Mouse (Mus musculus): ENCODE results near the gene Bysl. TPM values are rescaled to one million over a fixed set of nuclear protein-coding genes. Genes with fewer than 3 reads are reported as not detected.

The Bysl gene
- polyA plus RNA-seq, 1 experiment = 9.5 TPM

GRCm38 (mm10) chr17:47593854-47594182, 17.5 kb downstream of the Bysl start:
- TF ChIP-seq POLR2A (IDR thresholded peaks at IDR 0.05; ENCODE audit: borderline replicate concordance, control insufficient read depth, low read depth, low read length) = no peak
- no peak for TF ChIP-seq CTCF (IDR thresholded peaks at IDR 0.05; ENCODE audit: control insufficient read depth, insufficient read depth, low read length)
- under 1% methylated on average over 13 of the region's 13 CpGs for WGBS
- Histone ChIP-seq H3K27ac (ENCODE audit: control insufficient read depth, insufficient read depth, low read depth, low read length, poor library complexity) (peak overlapping the region; percentile 96), H3K4me3 (replicated peaks; ENCODE audit: control insufficient read depth, low read depth, low read length) (peak overlapping the region; percentile 99), H3K4me1 (ENCODE audit: control insufficient read depth, insufficient read depth, low read length) (peaks cover 8% of the 10 kb centered on the region)

- peaks cover 7% of the 10 kb centered on the region for H3K4me1 ChIP-seq (ENCODE audit: control insufficient read depth, insufficient read depth, low read length)
- peak; percentile 80; the same call in 1 of the 2 replicates for TF ChIP-seq POLR2A (IDR thresholded peaks at IDR 0.05; ENCODE audit: borderline replicate concordance, control insufficient read depth, low read depth, low read length)
- TF ChIP-seq CTCF (IDR thresholded peaks at IDR 0.05; ENCODE audit: control insufficient read depth, insufficient read depth, low read length) = no peak
- peak overlapping the region; percentile 96 for H3K27ac ChIP-seq (ENCODE audit: control insufficient read depth, insufficient read depth, low read depth, low read length, poor library complexity)
- peak overlapping the region; percentile 99 for H3K4me3 ChIP-seq (replicated peaks; ENCODE audit: control insufficient read depth, low read depth, low read length)
- WGBS = under 1% methylated on average over 63 of the region's 63 CpGs
Observed at GRCm38 (mm10) chr17:47593215-47593853, 18.0 kb downstream of the Bysl start.

GRCm38 (mm10) chr17:47591073-47591472, 20.2 kb downstream of the Bysl start:
- peaks cover 4% of the 10 kb centered on the region for H3K4me1 ChIP-seq (ENCODE audit: control insufficient read depth, insufficient read depth, low read length)
- no peak overlapping the region for H3K4me3 ChIP-seq (replicated peaks; ENCODE audit: control insufficient read depth, low read depth, low read length)
- no peak overlapping the region for H3K27ac ChIP-seq (ENCODE audit: control insufficient read depth, insufficient read depth, low read depth, low read length, poor library complexity)
- TF ChIP-seq CTCF (IDR thresholded peaks at IDR 0.05; ENCODE audit: control insufficient read depth, insufficient read depth, low read length) (no peak), POLR2A (IDR thresholded peaks at IDR 0.05; ENCODE audit: borderline replicate concordance, control insufficient read depth, low read depth, low read length) (no peak)
- 19% methylated on average over 3 of the region's 3 CpGs for WGBS

- Histone ChIP-seq H3K4me3 (replicated peaks; ENCODE audit: control insufficient read depth, low read depth, low read length) (no peak overlapping the region), H3K4me1 (ENCODE audit: control insufficient read depth, insufficient read depth, low read length) (peaks cover 4% of the 10 kb centered on the region), H3K27ac (ENCODE audit: control insufficient read depth, insufficient read depth, low read depth, low read length, poor library complexity) (no peak overlapping the region)
- 80% methylated on average over 8 of the region's 8 CpGs for WGBS
- TF ChIP-seq POLR2A (IDR thresholded peaks at IDR 0.05; ENCODE audit: borderline replicate concordance, control insufficient read depth, low read depth, low read length) = no peak
- TF ChIP-seq CTCF (IDR thresholded peaks at IDR 0.05; ENCODE audit: control insufficient read depth, insufficient read depth, low read length) = no peak
Observed at GRCm38 (mm10) chr17:47588517-47588916, 22.8 kb downstream of the Bysl start.

- H3K4me3 ChIP-seq (replicated peaks; ENCODE audit: control insufficient read depth, low read depth, low read length) = no peak overlapping the region
- no peak overlapping the region for H3K27ac ChIP-seq (ENCODE audit: control insufficient read depth, insufficient read depth, low read depth, low read length, poor library complexity)
- H3K4me1 ChIP-seq (ENCODE audit: control insufficient read depth, insufficient read depth, low read length) = no peaks in the 10 kb centered on the region; the same call in 1 of the 2 replicates
- 91% methylated on average over 4 of the region's 4 CpGs for WGBS
- TF ChIP-seq POLR2A (IDR thresholded peaks at IDR 0.05; ENCODE audit: borderline replicate concordance, control insufficient read depth, low read depth, low read length) (no peak), CTCF (IDR thresholded peaks at IDR 0.05; ENCODE audit: control insufficient read depth, insufficient read depth, low read length) (no peak)
Observed at GRCm38 (mm10) chr17:47580962-47581361, 30.3 kb downstream of the Bysl start.

- TF ChIP-seq POLR2A (IDR thresholded peaks at IDR 0.05; ENCODE audit: borderline replicate concordance, control insufficient read depth, low read depth, low read length) (no peak), CTCF (IDR thresholded peaks at IDR 0.05; ENCODE audit: control insufficient read depth, insufficient read depth, low read length) (no peak)
- 65% methylated on average over 6 of the region's 6 CpGs for WGBS
- H3K4me3 ChIP-seq (replicated peaks; ENCODE audit: control insufficient read depth, low read depth, low read length) = no peak overlapping the region
- H3K4me1 ChIP-seq (ENCODE audit: control insufficient read depth, insufficient read depth, low read length) = no peaks in the 10 kb centered on the region; the same call in 1 of the 2 replicates
- H3K27ac ChIP-seq (ENCODE audit: control insufficient read depth, insufficient read depth, low read depth, low read length, poor library complexity) = peak overlapping the region; percentile 6; the same call in 1 of the 2 replicates
Observed at GRCm38 (mm10) chr17:47578655-47579054, 32.6 kb downstream of the Bysl start.

- H3K4me1 ChIP-seq (ENCODE audit: control insufficient read depth, insufficient read depth, low read length) = no peaks in the 10 kb centered on the region
- H3K27ac ChIP-seq (ENCODE audit: control insufficient read depth, insufficient read depth, low read depth, low read length, poor library complexity) = no peak overlapping the region
- WGBS = 79% methylated on average over 11 of the region's 11 CpGs
- no peak overlapping the region for H3K4me3 ChIP-seq (replicated peaks; ENCODE audit: control insufficient read depth, low read depth, low read length)
- TF ChIP-seq CTCF (IDR thresholded peaks at IDR 0.05; ENCODE audit: control insufficient read depth, insufficient read depth, low read length) (no peak), POLR2A (IDR thresholded peaks at IDR 0.05; ENCODE audit: borderline replicate concordance, control insufficient read depth, low read depth, low read length) (no peak)
Observed at GRCm38 (mm10) chr17:47574830-47575229, 36.5 kb downstream of the Bysl start.

GRCm38 (mm10) chr17:47574028-47574427, 37.3 kb downstream of the Bysl start:
- Histone ChIP-seq H3K4me3 (replicated peaks; ENCODE audit: control insufficient read depth, low read depth, low read length) (no peak overlapping the region), H3K4me1 (ENCODE audit: control insufficient read depth, insufficient read depth, low read length) (no peaks in the 10 kb centered on the region), H3K27ac (ENCODE audit: control insufficient read depth, insufficient read depth, low read depth, low read length, poor library complexity) (no peak overlapping the region)
- WGBS = 90% methylated on average over 8 of the region's 8 CpGs
- TF ChIP-seq CTCF (IDR thresholded peaks at IDR 0.05; ENCODE audit: control insufficient read depth, insufficient read depth, low read length) (no peak), POLR2A (IDR thresholded peaks at IDR 0.05; ENCODE audit: borderline replicate concordance, control insufficient read depth, low read depth, low read length) (no peak)

GRCm38 (mm10) chr17:47572436-47572835, 38.9 kb downstream of the Bysl start:
- Histone ChIP-seq H3K4me3 (replicated peaks; ENCODE audit: control insufficient read depth, low read depth, low read length) (no peak overlapping the region), H3K27ac (ENCODE audit: control insufficient read depth, insufficient read depth, low read depth, low read length, poor library complexity) (no peak overlapping the region), H3K4me1 (ENCODE audit: control insufficient read depth, insufficient read depth, low read length) (no peaks in the 10 kb centered on the region; the same call in 1 of the 2 replicates)
- TF ChIP-seq POLR2A (IDR thresholded peaks at IDR 0.05; ENCODE audit: borderline replicate concordance, control insufficient read depth, low read depth, low read length) (no peak), CTCF (IDR thresholded peaks at IDR 0.05; ENCODE audit: control insufficient read depth, insufficient read depth, low read length) (no peak)

Measured in bone marrow, adult 2 months (tissue).